Mouse (Mus musculus): ENCODE data around the gene Nrl. TPM values are rescaled to one million over a fixed set of nuclear protein-coding genes. Genes with fewer than 3 reads are reported as not detected.
A peak's percentile ranks its signal among the peaks of the same experiment; 100 is the strongest.

Nrl gene
- total RNA-seq, 2 experiments from 2014 or later, result not detected

- intact Hi-C loops (cut with DNase I), result no loop called here
- peak; percentile 80 to 89 for DNase-seq
These were observed 15.4 kb upstream of the Nrl start, which contains the start of gene Pck2 for GRCm38 (mm10) chr14:55540067-55540786. Pck2 (plus strand) TSS chr14:55540266.

DNA sequence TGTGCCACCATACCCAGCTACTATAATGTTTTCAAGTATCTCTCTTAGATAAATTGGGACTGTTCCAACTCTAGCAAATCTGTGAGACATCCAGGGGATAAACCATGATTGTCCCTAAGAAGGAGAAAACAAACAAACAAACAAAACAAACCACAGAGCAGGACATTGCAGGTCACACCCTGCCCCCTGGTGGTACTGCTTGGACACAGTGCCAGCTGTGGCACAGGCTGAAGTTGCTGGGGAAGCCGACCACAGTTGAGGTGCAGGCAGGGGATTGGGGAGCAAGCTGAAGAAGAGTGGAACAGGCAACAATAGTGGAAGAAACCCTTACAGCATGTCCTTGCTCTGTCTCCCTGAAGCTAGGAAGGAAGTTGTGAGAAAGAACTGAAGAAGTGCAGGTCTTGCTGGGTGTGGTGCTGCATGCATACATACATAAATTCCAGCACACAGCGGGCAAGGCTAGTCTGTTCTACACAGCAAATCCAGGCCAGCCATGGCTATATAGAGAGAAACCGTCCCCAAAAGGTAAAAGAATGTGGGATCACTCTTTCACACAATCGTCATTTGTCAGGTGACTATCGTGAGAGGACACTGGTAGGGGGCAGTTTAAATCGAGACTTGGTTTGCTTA, 11.4 kb upstream of the Nrl start:
- intact Hi-C loops (cut with DNase I), result no loop called here
- no peak for DNase-seq

DNA sequence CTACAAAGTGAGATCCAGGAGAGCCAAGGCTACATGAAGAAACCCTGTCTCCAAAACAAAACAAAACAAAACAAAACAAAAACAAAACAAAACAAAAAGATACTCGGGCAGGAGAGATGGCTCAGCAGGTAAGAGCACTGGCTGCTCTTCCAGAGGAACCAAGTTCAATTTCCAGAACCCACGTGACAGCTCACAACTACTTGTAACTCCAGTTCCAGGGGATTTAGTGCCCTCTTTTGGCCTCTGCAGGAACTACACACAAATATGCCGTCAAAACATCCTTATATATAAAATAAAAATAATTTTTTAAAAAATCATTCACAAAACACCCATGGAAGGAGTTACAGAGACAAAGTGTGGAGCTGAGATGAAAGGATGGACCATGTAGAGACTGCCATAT, 3.2 kb upstream of the Nrl start:
- intact Hi-C loops (cut with DNase I), result no loop called here
- no peak for DNase-seq

- intact Hi-C loops (cut with DNase I), result no loop called here
- DNase-seq, result no peak
These were observed 1.9 kb upstream of the Nrl start for GRCm38 (mm10) chr14:55526674-55527073.

- DNase-seq, result no peak
- intact Hi-C loops (cut with DNase I), result no loop called here
These were observed 719 bp downstream of the Nrl start for GRCm38 (mm10) chr14:55524062-55524461.

GRCm38 (mm10) chr14:55520451-55521361, 4.1 kb downstream of the Nrl start:
- no peak for DNase-seq
- intact Hi-C loops (cut with DNase I), result no loop called here

- intact Hi-C loops (cut with DNase I), result no loop called here
- DNase-seq, result no peak
These were observed 5.2 kb downstream of the Nrl start for GRCm38 (mm10) chr14:55519604-55520003.

DNA sequence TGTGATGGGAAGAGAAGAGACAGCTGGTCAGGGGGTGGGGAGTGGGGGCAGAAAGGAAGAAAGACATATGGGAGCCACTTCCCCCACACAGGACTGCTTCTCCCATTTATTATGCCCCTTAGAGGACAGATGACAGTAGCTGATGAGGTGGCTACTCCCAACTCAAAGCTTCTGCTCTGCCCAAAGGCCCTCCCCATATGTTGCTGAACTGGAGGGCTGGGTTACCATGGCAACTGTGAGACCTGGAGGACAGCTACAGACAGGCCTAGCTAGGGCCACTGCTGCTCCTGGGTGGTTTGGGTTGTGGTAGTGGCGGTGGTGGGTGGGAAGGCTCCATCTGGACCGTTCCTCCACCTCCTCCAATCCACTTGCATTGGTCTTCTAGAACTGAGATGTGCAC, 5.9 kb downstream of the Nrl start:
- DNase-seq, result no peak
- intact Hi-C loops (cut with DNase I), result no loop called here

DNA sequence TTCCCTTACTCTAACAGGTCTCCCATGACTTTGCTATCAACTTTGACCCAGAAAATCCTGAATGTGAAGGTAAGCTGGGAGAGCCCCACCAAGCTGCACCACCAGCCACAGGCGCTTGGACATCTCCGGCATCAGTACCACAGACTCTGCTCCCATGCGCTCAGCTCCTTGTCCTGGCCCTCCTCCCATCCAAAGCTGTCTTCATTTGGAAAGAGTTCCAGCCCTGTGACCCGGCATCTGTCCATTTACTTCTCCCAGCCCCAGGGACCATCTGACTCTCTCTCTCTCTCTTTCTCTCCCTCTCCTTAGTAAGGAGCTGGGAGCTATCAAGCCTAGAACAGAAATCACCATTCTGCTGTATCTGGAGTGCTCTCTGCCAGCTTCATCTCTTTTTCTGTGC, 8.9 kb downstream of the Nrl start:
- intact Hi-C loops (cut with DNase I), result no loop called here

DNA sequence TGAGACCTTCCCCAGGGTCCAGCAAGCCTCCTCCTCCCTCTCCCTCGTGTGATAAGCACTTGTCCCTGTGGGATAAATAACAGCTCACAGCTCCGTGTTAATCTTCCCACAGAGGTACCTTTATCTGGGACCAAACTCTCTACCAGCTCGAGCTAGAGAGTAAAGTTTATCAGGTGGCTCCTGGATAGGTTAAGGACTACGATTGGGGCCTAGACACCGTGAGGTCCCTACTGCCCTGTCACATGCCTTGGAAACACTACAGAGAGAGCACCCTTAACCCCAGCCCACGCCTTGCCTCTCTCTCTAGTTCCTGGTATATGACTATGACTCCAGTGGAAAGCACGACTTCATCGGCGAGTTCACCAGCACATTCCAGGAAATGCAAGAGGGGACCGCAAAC, 10.9 kb downstream of the Nrl start:
- DNase-seq, result no peak

More for the DNA sequence above, 8.9 kb downstream of the Nrl start:
- no peak for DNase-seq

DNA sequence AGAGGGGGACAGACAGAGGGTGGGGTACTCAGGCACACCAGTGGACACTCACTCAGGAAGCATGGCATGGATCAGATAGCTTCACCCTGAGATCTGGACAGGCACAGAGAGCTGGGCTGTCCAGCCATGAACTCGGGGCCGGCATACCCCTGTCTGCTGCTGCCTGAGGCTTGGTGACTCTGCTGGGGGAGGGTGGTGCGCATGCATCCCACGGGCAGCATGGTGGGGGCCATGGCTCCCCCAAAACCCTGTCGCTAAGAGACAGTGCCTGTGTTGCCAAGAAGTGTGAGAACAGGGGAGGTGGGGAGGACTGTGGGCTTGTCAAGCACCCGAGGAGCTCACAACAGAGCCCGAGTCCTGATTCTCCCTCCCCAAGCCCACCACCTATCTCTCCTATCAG, 13.7 kb downstream of the Nrl start:
- DNase-seq, result no peak
- intact Hi-C loops (cut with DNase I), result no loop called here

More for the DNA sequence above, 10.9 kb downstream of the Nrl start:
- intact Hi-C loops (cut with DNase I), result no loop called here

DNA sequence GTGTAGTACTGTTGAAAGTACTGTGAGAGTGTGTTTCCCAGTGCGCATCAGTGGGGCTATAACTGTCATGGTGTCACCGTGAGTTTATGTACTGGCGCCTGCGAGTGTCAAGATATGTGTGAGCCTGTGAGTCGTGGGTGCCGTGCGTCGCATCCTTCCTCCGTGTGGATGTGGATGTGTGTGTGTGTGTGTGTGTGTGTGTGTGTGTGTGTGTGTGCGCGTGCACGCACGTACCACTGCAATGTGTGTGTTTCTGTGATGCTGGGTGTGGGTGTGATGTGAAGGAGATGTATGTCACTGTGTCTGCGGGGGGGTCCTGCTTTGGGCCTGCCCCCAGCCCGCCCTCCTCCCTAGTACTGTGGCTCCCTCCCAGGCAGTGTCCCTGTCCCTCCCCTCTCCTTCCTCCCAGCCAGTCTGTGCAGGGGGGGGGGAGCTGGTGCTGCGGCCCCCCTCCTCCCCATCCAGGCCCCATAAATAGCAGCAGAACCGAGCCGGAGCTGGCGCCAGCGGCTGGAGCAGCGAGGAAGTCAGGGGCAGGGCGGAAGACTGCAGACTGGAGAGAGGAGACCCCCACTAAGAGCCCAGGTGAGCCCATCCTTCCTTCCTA, 14.6 kb downstream of the Nrl start, which contains the start of gene Cpne6:
Gene Cpne6 (plus strand): TSS at position 321 of the 607 bp plus-strand sequence.
- intact Hi-C loops (cut with DNase I), result no loop called here
- no peak for DNase-seq

DNA sequence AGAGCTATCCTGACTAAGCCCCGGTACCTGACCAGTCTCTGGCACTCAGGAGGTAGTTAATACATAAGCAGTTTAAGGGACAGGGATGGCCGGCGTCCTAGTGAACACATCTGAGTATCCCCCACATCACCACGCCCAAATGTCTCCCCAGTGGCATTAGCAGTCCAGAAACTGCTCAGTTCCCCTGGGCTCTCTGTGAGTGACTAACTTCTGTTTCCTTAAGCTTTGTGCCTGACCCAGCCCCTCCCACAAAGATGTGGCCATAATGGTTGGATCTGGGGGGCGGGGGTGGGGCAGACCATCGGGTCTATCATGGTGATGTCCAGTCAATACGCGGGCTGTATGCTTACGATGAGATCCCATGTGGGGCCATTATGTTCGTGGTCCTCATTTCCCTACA, 15.2 kb downstream of the Nrl start:
- DNase-seq, result no peak
- intact Hi-C loops (cut with DNase I), result no loop called here

- intact Hi-C loops (cut with DNase I), result no loop called here
- no peak for DNase-seq
These were observed 17.0 kb downstream of the Nrl start for GRCm38 (mm10) chr14:55507801-55508200.

GRCm38 (mm10) chr14:55505612-55506011, 19.2 kb downstream of the Nrl start:
- DNase-seq, result no peak
- intact Hi-C loops (cut with DNase I), result no loop called here

DNA sequence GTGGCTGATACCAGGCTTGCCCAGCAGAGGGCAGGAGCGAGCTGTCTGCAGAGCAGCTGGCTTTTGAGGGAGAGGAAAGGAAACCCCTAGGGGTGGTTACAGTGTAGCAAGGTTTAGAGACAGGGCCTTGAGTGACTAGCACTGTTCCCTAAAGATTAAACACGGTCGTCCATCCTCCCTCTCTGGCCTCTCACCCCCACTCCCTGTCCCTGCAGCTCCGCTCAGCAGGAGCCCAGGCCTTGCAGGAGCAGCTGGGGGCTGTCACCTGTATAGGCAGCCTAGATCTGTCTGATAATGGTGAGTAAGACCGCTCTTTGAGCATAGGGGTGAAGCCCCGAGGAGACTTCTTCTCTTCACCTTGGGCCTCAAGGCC, 27.3 kb downstream of the Nrl start:
- peak; percentile 80 to 88 for DNase-seq
- intact Hi-C loops (cut with DNase I), result loop anchor here (1.0 to 5.0 kb wide), 3 partner anchors 60 to 245 kb away; partner anchors contain the start of gene Irf9

DNA sequence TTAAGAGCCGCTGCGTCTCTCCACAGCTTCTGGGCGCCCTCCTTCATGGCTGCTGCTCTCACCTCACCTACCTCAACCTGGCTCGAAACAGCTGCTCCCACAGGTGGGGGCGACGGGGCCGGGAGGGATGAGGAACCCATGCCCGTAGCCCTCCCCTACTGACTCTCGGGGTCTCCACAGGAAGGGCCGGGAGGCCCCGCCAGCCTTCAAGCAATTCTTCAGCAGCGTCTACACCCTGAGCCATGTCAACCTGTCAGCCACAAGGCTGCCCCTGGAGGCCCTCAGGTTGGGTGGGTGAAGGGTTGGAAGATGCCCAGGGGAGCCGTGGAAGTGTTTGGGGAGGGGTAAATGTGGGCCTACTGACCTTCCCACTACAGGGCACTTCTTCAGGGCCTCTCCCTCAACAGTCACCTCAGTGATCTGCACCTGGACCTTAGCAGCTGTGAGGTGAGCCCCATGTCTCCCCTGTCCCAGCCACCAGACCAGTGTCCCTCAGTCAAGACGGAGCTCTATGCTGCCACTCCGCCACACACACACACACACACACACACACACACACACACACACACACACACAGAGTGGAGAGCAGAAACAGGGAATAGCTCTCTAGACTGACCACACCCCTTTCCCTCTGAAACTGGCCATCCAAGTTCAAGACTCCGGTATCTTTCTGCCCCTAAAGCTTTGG, 27.9 kb downstream of the Nrl start:
- intact Hi-C loops (cut with DNase I), result loop anchor here (1.0 to 5.0 kb wide), 3 partner anchors 60 to 245 kb away; partner anchors contain the start of gene Irf9
- no peak for DNase-seq

DNA sequence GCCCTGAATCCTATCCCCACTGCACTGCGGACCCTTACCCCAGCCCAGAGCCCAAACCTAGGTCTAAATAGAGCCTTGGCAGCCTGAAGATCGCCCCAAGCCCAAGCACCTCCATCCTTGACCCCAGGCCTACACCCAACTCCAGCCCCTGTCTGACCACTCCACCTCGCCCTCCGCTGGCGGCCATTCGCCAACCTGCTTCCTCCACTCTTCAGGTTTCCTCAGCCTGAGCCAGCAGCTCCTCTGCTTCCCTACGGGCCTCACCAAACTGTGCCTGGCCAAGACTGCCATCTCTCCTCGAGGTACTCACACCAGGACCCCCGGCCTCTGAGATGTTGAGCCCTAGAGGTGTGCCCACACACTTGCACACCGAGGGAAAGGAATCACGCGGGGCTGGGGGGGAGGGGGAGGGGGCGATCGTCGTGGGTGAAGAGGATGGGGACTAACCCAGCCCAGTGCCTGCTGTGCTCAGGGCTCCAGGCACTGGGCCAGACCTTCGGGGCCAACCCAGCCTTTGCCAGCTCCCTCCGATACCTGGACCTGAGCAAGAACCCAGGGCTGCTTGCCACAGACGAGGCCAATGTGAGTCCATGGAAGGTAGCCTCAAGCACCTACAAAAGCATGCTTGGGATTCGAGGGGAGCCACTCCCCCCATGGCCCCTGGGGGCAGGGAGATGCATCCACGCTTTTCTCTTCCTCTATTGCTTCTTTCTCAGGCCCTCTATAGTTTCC, 29.1 kb downstream of the Nrl start:
- intact Hi-C loops (cut with DNase I), result loop anchor here (2.0 to 5.0 kb wide), 2 partner anchors 107 to 247 kb away; partner anchors contain the start of gene Irf9
- no peak for DNase-seq

GRCm38 (mm10) chr14:55492103-55492502, 32.7 kb downstream of the Nrl start:
- no peak for DNase-seq
- intact Hi-C loops (cut with DNase I), result no loop called here
